Mouse (Mus musculus) thymus, adult 2 months (tissue): Measurements from ENCODE around the gene Tysnd1.

Experiments
- CTCF ChIP-seq: fragments of 200-500 bp; IDR thresholded peaks from 2 replicates; pipeline ENCODE4 v1.5.1; 2012; ENCODE audit warnings: mild to moderate bottlenecking, control low read depth, low read length, moderate library complexity, borderline replicate concordance; ENCODE audit not compliant: control insufficient read depth, poor library complexity, insufficient read depth; ENCODE audit errors: extremely low read depth
- POLR2A ChIP-seq: fragments of 200-500 bp; IDR thresholded peaks from 2 replicates; pipeline ENCODE4 v1.6.1; 2012; ENCODE audit warnings: mild to moderate bottlenecking, low read length, control low read depth, moderate library complexity; ENCODE audit not compliant: control insufficient read depth, poor library complexity, insufficient read depth; ENCODE audit errors: extremely low read depth

GRCm38 (mm10) chr10:61669289-61669688 is 26.0 kb upstream of the Tysnd1 start:
- TF ChIP-seq POLR2A (no peak), CTCF (no peak)
